Mouse (Mus musculus): Measurements from ENCODE around the gene Rasgrp2. TPM values are rescaled to one million over a fixed set of nuclear protein-coding genes. Genes with fewer than 3 reads are reported as not detected.

The Rasgrp2 gene
- total RNA-seq (2023): 100 to 1,000 TPM; 737 to 900 TPM

GRCm38 (mm10) chr19:6399285-6400095 lies at the start of gene Rasgrp2:
Gene Rasgrp2 (plus strand): TSS chr19:6399340.

GRCm38 (mm10) chr19:6363411-6364240 lies 35.5 kb upstream of the Rasgrp2 start, which contains the start of gene Sf1:
Gene Sf1 (plus strand): TSS chr19:6363690.

GRCm38 (mm10) chr19:6384128-6384527 lies 15.0 kb upstream of the Rasgrp2 start, which contains the start of gene Pygm:
Gene Pygm (plus strand): TSS chr19:6384399.

GRCm38 (mm10) chr19:6418233-6418879 lies 19.2 kb downstream of the Rasgrp2 start, which contains the start of gene Nrxn2:
Gene Nrxn2 (plus strand): TSS chr19:6418731.

Other genes with a start within 250 kb of the Rasgrp2 start
- not detected for gene Majin, start 215.0 kb upstream of the Rasgrp2 start, total RNA-seq (2023)
- not detected for gene Gpha2, start 173.0 kb upstream of the Rasgrp2 start, total RNA-seq (2023)
- 10 to 100 TPM; 25.7 to 33.0 TPM for gene Ppp2r5b, start 163.5 kb upstream of the Rasgrp2 start, total RNA-seq (2023)
- 100 to 1,000 TPM; 105 to 123 TPM for gene Atg2a, start 157.7 kb upstream of the Rasgrp2 start, total RNA-seq (2023)
- gene Ehd1, start 122.6 kb upstream of the Rasgrp2 start, total RNA-seq (2023): 100 to 1,000 TPM; 212 to 217 TPM
- gene Cdc42bpg, start 92.9 kb upstream of the Rasgrp2 start, total RNA-seq (2023): 1 to 10 TPM; 8.0 to 9.0 TPM
- gene Men1, start 64.4 kb upstream of the Rasgrp2 start, total RNA-seq (2023): 10 to 100 TPM; 42.3 to 45.0 TPM
- gene Map4k2, start 58.2 kb upstream of the Rasgrp2 start, total RNA-seq (2023): 100 to 1,000 TPM; 638 TPM
- 1,000 to 10,000 TPM in 1 of 2 experiments, 100 to 1,000 TPM in 1; 928 to 1,009 TPM for gene Sf1, start 35.6 kb upstream of the Rasgrp2 start, total RNA-seq (2023)
- gene Pygm, start 14.9 kb upstream of the Rasgrp2 start, total RNA-seq (2023): 10 to 100 TPM; 17.5 to 19.3 TPM
- gene Nrxn2, start 19.4 kb downstream of the Rasgrp2 start, total RNA-seq (2023): 1 to 10 TPM in 1 of 2 experiments, under 1 TPM in 1; 0.70 to 1.1 TPM
- under 1 TPM in 1 of 2 experiments, not detected in 1; 0.80 TPM for gene Slc22a12, start 143.7 kb downstream of the Rasgrp2 start, total RNA-seq (2023)